Mouse (Mus musculus) olfactory bulb, adult 2 months (tissue): ENCODE data around the gene Ankrd44. TPM values are rescaled to one million over a fixed set of nuclear protein-coding genes. Genes with fewer than 3 reads are reported as not detected.

Experiments used
- H3K27ac ChIP-seq: fragments of 200-500 bp; 2 replicates; pipeline ENCODE4 v1.5.1; 2012; ENCODE audit warnings: low read depth, low read length; ENCODE audit not compliant: insufficient read depth
- H3K4me1 ChIP-seq: fragments of 200-500 bp; 2 replicates; pipeline ENCODE4 v1.6.1; 2012; ENCODE audit warnings: low read length; ENCODE audit not compliant: control insufficient read depth, insufficient read depth
- H3K4me3 ChIP-seq: fragments of 200-500 bp; 2 replicates; pipeline ENCODE4 v1.5.1; 2012; ENCODE audit warnings: mild to moderate bottlenecking, low read depth, low read length, moderate library complexity; ENCODE audit not compliant: insufficient read depth
- CTCF ChIP-seq: fragments of 200-500 bp; IDR thresholded peaks from 2 replicates; pipeline ENCODE4 v1.5.1; 2012; ENCODE audit warnings: low read depth, mild to moderate bottlenecking, low read length, moderate library complexity; ENCODE audit not compliant: insufficient read depth
- POLR2A ChIP-seq: fragments of 200-500 bp; IDR thresholded peaks from 2 replicates; pipeline ENCODE4 v1.6.1; 2012; ENCODE audit warnings: mild to moderate bottlenecking, low read depth, low read length, moderate library complexity; ENCODE audit not compliant: insufficient read depth
- WGBS: fragments of 180-500 bp; shearing (Covaris S2); methylation state at CpG from one replicate; pipeline ENCODE4 v1.1.7; 2018; 5-methylcytosine and 5-hydroxymethylcytosine counted together
- polyA plus RNA-seq: library from polyadenylated mRNA; stranded (reverse); fragments of >200 nt; gene quantifications from 2 replicates; pipeline ENCODE4 v1.2.4, GENCODE M21; 2012; ENCODE audit warnings: low replicate concordance; ENCODE audit not compliant: missing spikeins, insufficient read depth, insufficient read length

Ankrd44 gene
- polyA plus RNA-seq, 1 experiment = not detected

DNA sequence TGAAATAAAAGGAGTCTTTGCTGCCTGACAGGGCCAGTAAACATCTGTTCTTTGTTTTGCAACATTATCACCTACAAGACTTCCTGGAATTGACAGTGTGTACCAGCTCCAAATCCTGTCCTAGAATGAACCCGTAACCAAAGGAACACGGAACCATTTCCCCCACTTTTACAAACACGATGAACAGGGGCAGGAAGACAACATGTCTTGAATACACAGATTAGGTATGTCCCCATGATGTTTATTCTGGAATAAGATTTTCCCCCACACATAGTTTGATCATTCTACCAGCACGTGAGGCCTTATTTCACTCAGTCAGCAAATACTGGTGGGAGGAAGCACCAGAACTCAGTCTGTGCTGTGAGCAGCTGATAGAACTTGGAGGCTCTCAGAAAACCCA, 241.9 kb downstream of the Ankrd44 start:
- Histone ChIP-seq H3K27ac (no peak overlapping the region), H3K4me3 (no peak overlapping the region), H3K4me1 (no peaks in the 10 kb centered on the region)
- no peak for TF ChIP-seq POLR2A
- TF ChIP-seq CTCF = no peak
- 55% methylated on average over 4 of the region's 4 CpGs for WGBS

DNA sequence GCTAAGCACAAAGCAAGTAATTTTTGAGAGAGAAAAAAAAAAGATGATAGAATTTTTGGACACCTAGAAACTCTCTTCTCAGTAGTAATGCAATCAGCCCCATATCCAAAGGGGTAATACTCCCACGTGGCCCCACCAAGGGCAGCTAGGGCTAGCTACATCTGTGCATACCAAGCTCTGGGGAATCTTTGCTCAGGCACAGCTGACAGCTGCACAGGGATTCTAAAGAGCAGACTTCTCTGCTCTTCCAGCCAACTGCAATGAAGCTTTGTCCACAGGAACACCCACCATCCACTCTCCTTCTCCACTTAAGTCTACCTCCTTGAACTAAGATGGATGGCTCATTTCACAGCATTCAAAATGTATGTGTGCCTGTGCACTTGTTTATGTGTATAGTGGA, 246.6 kb downstream of the Ankrd44 start:
- Histone ChIP-seq H3K4me1 (no peaks in the 10 kb centered on the region), H3K4me3 (no peak overlapping the region), H3K27ac (no peak overlapping the region)
- TF ChIP-seq CTCF (no peak), POLR2A (no peak)
- WGBS = 77% methylated on average over 1 of the region's 1 CpGs

DNA sequence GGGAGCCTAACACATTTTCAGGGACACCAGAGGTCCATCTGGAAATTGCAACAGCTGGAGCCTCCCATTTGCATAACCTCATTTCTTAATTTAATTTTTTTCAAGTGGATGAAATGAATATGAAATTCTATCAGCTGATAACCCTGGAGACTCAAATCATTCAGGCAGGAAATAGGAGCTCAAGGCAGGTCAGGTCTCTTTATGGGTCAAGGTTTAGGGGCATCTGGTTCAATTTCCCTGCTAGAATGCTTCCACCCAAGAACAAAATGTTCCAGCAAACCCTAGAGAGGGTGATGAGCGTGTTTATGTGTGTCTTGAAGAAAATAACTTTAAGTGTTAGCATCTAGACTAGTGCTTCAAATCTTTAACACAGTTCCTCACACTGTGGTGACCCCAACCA, 248.2 kb downstream of the Ankrd44 start:
- Histone ChIP-seq H3K4me1 (no peaks in the 10 kb centered on the region), H3K27ac (no peak overlapping the region), H3K4me3 (no peak overlapping the region)
- no peak for TF ChIP-seq POLR2A
- TF ChIP-seq CTCF = no peak
- WGBS = 98% methylated on average over 1 of the region's 1 CpGs

DNA sequence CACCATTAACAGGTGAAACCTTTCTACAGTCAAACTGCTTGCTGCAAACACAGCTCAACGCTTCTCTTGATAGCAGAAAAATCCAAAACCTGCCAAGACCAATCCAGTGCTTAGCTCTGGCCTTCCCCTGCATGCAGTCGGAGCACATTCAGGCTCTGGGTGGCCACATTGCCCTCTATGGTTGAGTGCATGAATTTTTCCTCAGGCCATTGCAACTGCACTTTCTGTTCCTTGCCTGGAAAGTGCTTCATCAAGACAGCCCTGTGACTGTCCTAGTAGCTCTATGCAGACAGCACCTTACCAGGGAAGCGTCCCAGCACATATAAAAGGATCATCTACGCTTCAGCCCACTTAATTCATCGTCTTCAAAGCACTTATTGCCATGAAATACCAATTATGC, 250.7 kb downstream of the Ankrd44 start:
- WGBS = 81% methylated on average over 5 of the region's 5 CpGs
- Histone ChIP-seq H3K4me1 (no peaks in the 10 kb centered on the region), H3K4me3 (no peak overlapping the region), H3K27ac (no peak overlapping the region)
- no peak for TF ChIP-seq CTCF
- no peak for TF ChIP-seq POLR2A

DNA sequence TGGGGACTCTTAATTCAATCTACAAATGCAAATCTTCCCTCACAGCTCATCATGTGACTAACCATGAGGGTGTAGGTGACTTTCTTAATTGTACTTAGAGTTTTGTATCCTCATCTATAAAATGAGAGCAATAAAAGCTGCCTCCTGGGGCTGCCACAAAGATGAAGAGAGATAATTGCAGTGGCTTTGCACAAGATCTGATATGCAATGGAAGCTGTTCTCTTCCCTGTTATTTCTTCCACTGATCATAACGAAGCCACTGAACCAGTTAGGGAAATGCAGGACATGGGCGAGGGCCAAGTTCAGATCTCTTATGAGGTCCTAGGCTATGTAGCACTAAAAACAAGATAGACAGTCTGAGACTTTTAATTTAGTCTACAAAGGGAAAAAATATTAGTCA, 258.2 kb downstream of the Ankrd44 start:
- H3K4me3 ChIP-seq = no peak overlapping the region
- TF ChIP-seq CTCF = no peak
- TF ChIP-seq POLR2A = no peak
- H3K27ac ChIP-seq = no peak overlapping the region
- no peaks in the 10 kb centered on the region for H3K4me1 ChIP-seq
- 78% methylated on average over 2 of the region's 2 CpGs for WGBS

DNA sequence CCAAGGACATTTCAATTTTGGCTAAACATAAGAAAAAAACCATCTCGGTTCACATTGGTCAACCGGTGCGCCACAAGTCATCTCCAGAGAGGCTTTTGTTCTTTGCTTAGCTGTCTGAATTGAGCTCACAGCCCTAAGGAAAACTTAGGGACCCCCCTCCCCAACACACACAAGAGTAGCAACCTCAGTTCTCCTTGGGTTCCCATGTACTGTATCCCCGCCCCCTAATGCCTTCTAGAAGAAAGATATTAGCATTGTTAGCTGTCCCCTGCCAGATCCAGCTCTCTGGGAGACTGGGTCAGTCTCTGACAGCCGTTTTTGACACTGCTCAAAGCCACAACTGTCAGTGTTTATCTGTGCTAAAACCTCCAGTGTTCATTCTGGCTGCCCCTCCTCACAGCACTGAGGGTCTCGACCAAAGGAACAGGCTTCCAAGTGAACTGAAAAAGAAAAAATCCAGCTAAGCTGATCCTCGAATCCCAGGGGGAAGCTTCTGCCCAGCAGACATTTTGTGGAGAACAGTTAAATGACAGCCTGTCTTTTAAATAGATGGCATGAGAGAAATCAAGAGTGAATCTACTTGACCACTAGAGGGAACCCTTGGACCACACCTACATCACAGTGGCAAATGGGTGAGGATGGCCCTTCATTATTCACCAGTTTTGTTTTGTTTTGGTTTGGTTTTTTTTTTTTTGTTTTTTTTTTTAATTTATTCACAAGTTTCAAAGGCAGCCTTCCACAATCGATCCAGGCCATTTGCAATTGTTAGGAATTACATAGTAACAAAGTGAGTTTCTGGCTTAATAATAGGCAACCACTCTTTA, 260.4 kb downstream of the Ankrd44 start:
- H3K27ac ChIP-seq = no peak overlapping the region
- TF ChIP-seq POLR2A = no peak
- no peaks in the 10 kb centered on the region for H3K4me1 ChIP-seq
- H3K4me3 ChIP-seq = no peak overlapping the region
- WGBS = 51% methylated on average over 8 of the region's 8 CpGs

DNA sequence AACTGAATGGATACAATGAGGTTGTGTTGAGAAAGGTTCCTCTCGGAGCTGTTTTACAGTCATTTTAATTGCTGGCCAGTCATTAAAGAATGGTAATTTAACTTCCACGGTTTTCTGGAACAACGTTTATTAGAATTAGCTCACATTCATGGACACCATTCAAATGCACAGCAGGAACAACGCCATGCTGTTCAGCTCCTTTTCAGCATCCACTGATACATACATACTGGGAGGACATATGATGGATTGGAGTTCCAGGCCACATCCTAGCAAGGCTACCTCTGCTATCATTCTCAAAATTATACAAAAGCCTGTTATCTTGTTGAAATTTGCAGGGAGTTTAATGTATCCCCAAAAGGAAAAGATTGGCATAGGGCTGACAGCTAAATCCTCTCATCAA, 261.1 kb downstream of the Ankrd44 start:
- WGBS = 53% methylated on average over 4 of the region's 4 CpGs
- no peak for TF ChIP-seq POLR2A
- no peak for TF ChIP-seq CTCF
- H3K4me3 ChIP-seq = no peak overlapping the region
- no peaks in the 10 kb centered on the region for H3K4me1 ChIP-seq
- H3K27ac ChIP-seq = no peak overlapping the region

DNA sequence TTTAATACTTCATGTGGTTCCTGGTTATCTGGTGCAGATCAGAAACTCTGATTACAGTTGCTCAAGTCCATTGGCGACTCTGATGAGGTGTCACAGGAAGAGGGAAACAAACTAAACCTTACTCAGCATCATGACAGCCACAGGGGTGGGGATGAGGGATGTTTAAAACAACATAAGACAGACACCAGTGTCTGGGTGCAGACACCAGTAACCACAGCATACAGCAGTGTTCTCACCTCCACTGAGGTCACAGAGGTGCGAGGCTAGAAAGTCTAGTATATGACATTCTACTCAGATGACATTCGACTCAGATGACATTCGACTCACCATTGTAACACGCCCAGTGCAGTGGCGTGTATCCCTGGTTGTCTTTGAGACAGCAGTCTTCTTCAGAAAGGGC, 265.5 kb downstream of the Ankrd44 start:
- Histone ChIP-seq H3K4me3 (no peak overlapping the region), H3K27ac (no peak overlapping the region), H3K4me1 (no peaks in the 10 kb centered on the region)
- 91% methylated on average over 6 of the region's 6 CpGs for WGBS
- no peak for TF ChIP-seq POLR2A
- TF ChIP-seq CTCF = no peak

DNA sequence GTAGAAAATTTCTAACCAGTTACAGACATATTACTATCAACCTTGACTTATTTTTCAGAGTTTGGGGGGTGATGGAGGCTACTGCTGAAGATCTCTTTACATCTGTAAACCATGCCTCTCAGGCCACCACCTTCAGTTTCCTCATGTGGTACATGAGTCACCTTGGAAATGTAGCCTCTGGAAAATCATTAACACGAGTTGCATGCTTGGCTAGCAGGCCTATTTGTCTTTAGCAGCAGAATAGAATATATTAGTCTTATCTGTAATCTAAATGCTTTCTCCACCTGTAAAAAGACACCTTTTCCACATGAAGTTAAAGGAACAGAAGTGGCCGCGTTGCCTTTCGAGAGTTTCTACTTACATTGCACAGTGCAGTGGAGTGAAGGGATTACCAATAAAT, 267.6 kb downstream of the Ankrd44 start:
- TF ChIP-seq POLR2A (no peak), CTCF (no peak)
- no peak overlapping the region for H3K4me3 ChIP-seq
- WGBS = 94% methylated on average over 4 of the region's 4 CpGs
- H3K27ac ChIP-seq = no peak overlapping the region
- H3K4me1 ChIP-seq = no peaks in the 10 kb centered on the region

DNA sequence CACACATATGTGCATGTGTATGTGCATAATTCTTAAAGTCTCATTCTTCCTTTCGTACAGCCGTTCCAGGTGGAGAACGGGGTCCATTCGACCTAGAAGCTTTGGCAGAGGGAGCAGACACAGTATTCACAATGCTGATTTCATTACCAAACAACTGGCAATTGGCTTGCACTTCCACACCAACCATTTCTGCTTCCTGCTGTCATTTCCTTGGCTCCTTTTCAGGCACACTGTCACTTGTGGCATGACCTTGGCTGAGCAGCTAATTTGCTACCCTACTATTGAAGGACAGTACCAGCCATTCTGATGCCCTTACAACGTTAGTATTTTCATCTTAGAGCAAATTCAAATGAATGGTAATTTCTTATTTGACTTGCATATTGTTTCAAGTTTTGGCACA, 277.9 kb downstream of the Ankrd44 start:
- TF ChIP-seq CTCF (no peak), POLR2A (no peak)
- Histone ChIP-seq H3K27ac (no peak overlapping the region), H3K4me1 (no peaks in the 10 kb centered on the region), H3K4me3 (no peak overlapping the region)
- 49% methylated on average over 5 of the region's 5 CpGs for WGBS
